Mouse (Mus musculus) heart, embryonic 12.5 days (tissue): ENCODE results near the gene Ppp4r3b. TPM values are rescaled to one million over a fixed set of nuclear protein-coding genes. Genes with fewer than 3 reads are reported as not detected.

Experiments
- ATAC-seq: fragments of 200-750 bp; cut with Nextera tagmentation; 2 replicates; pipeline ENCODE4 v1.8.0; 2017; ENCODE audit warnings: moderate TSS enrichment, moderate library complexity; ENCODE audit not compliant: insufficient number of reproducible peaks, low FRiP score
- H3K27ac ChIP-seq: fragments of 300-500 bp; sonication (generic); 2 replicates; pipeline ENCODE4 v1.5.1; 2016; ENCODE audit warnings: mild to moderate bottlenecking, moderate library complexity; ENCODE audit not compliant: poor library complexity, severe bottlenecking
- H3K27me3 ChIP-seq: fragments of 300-500 bp; sonication (generic); replicated peaks from 2 replicates; pipeline ENCODE4 v1.6.1; 2016; ENCODE audit warnings: mild to moderate bottlenecking, moderate library complexity
- H3K36me3 ChIP-seq: fragments of 300-500 bp; sonication (generic); 2 replicates; pipeline ENCODE4 v1.6.1; 2016; ENCODE audit warnings: mild to moderate bottlenecking, moderate library complexity
- H3K4me1 ChIP-seq: fragments of 300-500 bp; sonication (generic); replicated peaks from 2 replicates; pipeline ENCODE4 v1.6.1; 2016; ENCODE audit warnings: mild to moderate bottlenecking
- H3K4me2 ChIP-seq: fragments of 300-500 bp; sonication (generic); 2 replicates; pipeline ENCODE4 v1.6.1; 2016; ENCODE audit warnings: mild to moderate bottlenecking, moderate library complexity
- H3K4me3 ChIP-seq: fragments of 300-500 bp; sonication (generic); 2 replicates; pipeline ENCODE4 v1.5.1; 2016; ENCODE audit warnings: mild to moderate bottlenecking
- H3K9ac ChIP-seq: fragments of 300-500 bp; sonication (generic); 2 replicates; pipeline ENCODE4 v1.6.1; 2016; ENCODE audit warnings: mild to moderate bottlenecking, moderate library complexity
- H3K9me3 ChIP-seq: fragments of 300-500 bp; sonication (generic); replicated peaks from 2 replicates; pipeline ENCODE4 v1.6.1; 2016; ENCODE audit warnings: mild to moderate bottlenecking, moderate library complexity
- WGBS: fragments of 180-500 bp; shearing (Covaris S2); methylation state at CpG from one replicate; pipeline ENCODE4 v1.1.7; 2016; 5-methylcytosine and 5-hydroxymethylcytosine counted together
- polyA plus RNA-seq: library from polyadenylated mRNA; unstranded; fragments of >200 nt; fragmentation: Nextera tagmentation; extraction: Ambion mirVana; gene quantifications from 2 replicates; pipeline ENCODE4 v1.2.1, GENCODE M21; 2016

Ppp4r3b gene
- polyA plus RNA-seq, 1 experiment from 2014 or later = 49.1 TPM

DNA sequence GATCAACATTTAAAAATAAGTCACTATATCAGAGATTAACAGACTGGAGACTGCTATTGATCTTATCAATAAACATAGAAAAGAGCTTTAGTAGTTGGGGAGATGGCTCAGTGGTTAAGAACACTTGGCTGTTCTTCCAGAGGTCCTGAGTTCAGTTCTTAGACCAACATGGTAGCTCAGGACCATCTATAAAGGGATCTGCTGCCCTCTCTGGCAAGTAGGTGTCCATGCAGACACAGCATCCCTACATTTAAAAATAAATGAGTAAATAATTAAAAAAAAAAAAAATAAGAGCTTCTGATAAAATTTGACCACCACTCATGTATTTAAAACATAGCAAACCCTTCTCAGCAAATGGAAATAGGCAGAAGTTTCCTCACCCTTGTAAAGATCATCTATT lies 65.4 kb downstream of the Ppp4r3b start:
- Histone ChIP-seq H3K27me3 (no peaks in the 10 kb centered on the region), H3K27ac (no peak overlapping the region), H3K4me3 (no peak overlapping the region), H3K9me3 (no peaks in the 10 kb centered on the region), H3K4me1 (peaks cover 6% of the 10 kb centered on the region), H3K9ac (no peak overlapping the region), H3K4me2 (no peak overlapping the region), H3K36me3 (peaks cover 19% of the 10 kb centered on the region)
- ATAC-seq = no peak

DNA sequence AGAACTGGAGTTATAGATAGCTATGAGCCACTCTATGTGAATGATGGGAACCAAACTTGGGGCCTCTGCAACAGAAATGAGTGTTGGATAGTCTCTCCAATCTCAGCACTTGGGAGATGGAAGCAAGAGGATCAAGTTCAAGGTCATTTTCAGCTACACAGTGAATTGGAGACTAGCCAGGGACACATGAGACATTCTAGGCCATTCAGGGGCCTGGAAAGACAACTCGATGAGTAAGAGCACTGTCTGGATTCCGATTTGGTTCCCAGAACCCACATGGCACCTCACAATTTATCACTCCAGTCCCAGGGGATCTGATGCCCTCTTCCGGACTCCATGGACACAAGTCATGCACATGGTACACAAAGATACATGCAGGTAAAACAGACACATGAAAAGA lies 65.9 kb downstream of the Ppp4r3b start:
- Histone ChIP-seq H3K36me3 (peaks cover 20% of the 10 kb centered on the region), H3K4me3 (no peak overlapping the region), H3K9ac (no peak overlapping the region), H3K9me3 (no peaks in the 10 kb centered on the region), H3K27ac (no peak overlapping the region), H3K4me2 (no peak overlapping the region), H3K27me3 (no peaks in the 10 kb centered on the region), H3K4me1 (peaks cover 1% of the 10 kb centered on the region)
- ATAC-seq = no peak
- 75% methylated on average over 3 of the region's 3 CpGs for WGBS

DNA sequence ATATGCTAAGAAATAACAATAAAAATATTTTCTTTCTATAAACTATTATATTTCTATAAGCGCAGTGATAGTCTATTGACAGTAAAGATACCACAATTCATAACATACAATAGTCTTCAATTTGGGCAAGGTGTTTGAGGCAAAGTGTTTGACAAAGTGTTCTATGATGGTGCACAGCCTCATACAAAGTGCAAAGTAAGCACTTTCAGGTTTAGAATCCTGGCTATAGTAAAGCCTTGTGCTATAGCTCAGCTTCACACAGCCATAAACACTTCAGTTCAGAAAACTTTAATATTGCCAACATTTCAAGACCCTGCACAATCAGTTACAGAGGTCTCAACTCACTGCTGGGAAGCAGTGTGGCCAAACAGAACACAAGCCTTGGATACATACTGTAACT lies 66.7 kb downstream of the Ppp4r3b start:
- no peak overlapping the region for H3K9ac ChIP-seq
- H3K4me3 ChIP-seq = no peak overlapping the region
- no peaks in the 10 kb centered on the region for H3K4me1 ChIP-seq
- H3K36me3 ChIP-seq = peaks cover 19% of the 10 kb centered on the region
- WGBS = 96% methylated on average over 1 of the region's 1 CpGs
- H3K4me2 ChIP-seq = no peak overlapping the region
- no peaks in the 10 kb centered on the region for H3K9me3 ChIP-seq
- no peak for ATAC-seq
- H3K27me3 ChIP-seq = no peaks in the 10 kb centered on the region
- H3K27ac ChIP-seq = no peak overlapping the region

- Histone ChIP-seq H3K4me1 (peaks cover 8% of the 10 kb centered on the region; the same call in 1 of the 2 replicates), H3K9me3 (no peaks in the 10 kb centered on the region), H3K4me3 (no peak overlapping the region), H3K27ac (no peak overlapping the region), H3K27me3 (no peaks in the 10 kb centered on the region), H3K9ac (no peak overlapping the region), H3K36me3 (peaks cover 21% of the 10 kb centered on the region), H3K4me2 (no peak overlapping the region)
- 74% methylated on average over 4 of the region's 4 CpGs for WGBS
- ATAC-seq = no peak
These were observed 69.3 kb downstream of the Ppp4r3b start for GRCm38 (mm10) chr11:29241961-29242360.

DNA sequence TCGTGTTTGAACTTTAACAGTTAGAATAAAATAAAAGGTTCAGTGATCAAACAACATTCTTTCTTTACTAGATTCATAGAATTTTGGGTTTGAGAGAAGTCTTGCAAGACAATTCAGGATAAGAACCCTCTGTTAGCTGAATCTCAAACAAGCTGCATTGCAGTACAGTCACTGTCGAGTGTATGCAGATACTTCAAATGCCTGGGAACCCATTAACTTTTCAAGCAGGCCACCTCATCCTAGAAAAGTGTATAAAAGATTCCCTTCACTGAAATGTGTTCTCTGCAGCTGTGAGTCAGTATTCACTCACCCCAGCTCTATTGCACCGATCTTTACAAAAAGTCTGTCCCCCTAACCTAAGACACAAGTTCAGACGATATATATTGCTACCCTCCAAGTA lies 73.3 kb downstream of the Ppp4r3b start:
- peaks cover 21% of the 10 kb centered on the region for H3K36me3 ChIP-seq
- 65% methylated on average over 4 of the region's 4 CpGs for WGBS

GRCm38 (mm10) chr11:29246883-29247650 lies 74.4 kb downstream of the Ppp4r3b start, which contains the start of gene Cfap36:
Gene Cfap36, minus strand, starts transcription at chr11:29247409.
- peak within 1 kb of the TSS; percentile 83 for H3K9ac ChIP-seq
- ATAC-seq = peak; percentile 100
- H3K4me2 ChIP-seq = peak within 1 kb of the TSS; percentile 95
- H3K9me3 ChIP-seq = no peaks in the 10 kb centered on the region
- WGBS = under 1% methylated on average over 53 of the region's 53 CpGs
- no peaks in the 10 kb centered on the region for H3K27me3 ChIP-seq
- H3K4me1 ChIP-seq = peaks cover 8% of the 10 kb centered on the region; the same call in 1 of the 2 replicates
- peaks cover 12% of the 10 kb centered on the region for H3K36me3 ChIP-seq
- peak within 1 kb of the TSS; percentile 99 for H3K4me3 ChIP-seq
- peak within 1 kb of the TSS; percentile 61; the same call in 1 of the 2 replicates for H3K27ac ChIP-seq

More for the DNA sequence above, 73.3 kb downstream of the Ppp4r3b start:
- H3K27me3 ChIP-seq = no peaks in the 10 kb centered on the region
- no peak overlapping the region for H3K27ac ChIP-seq
- H3K4me1 ChIP-seq = peaks cover 8% of the 10 kb centered on the region; the same call in 1 of the 2 replicates
- peak overlapping the region; percentile 99 for H3K4me3 ChIP-seq
- no peaks in the 10 kb centered on the region for H3K9me3 ChIP-seq
- peak overlapping the region; percentile 61; the same call in 1 of the 2 replicates for H3K9ac ChIP-seq
- ATAC-seq = no peak
- peak overlapping the region; percentile 95 for H3K4me2 ChIP-seq

- H3K36me3 ChIP-seq = peaks cover 7% of the 10 kb centered on the region
- peaks cover 8% of the 10 kb centered on the region; the same call in 1 of the 2 replicates for H3K4me1 ChIP-seq
- no peak for ATAC-seq
- no peak overlapping the region for H3K27ac ChIP-seq
- H3K4me2 ChIP-seq = peak overlapping the region; percentile 58; the same call in 1 of the 2 replicates
- no peaks in the 10 kb centered on the region for H3K27me3 ChIP-seq
- no peak overlapping the region for H3K9ac ChIP-seq
- no peaks in the 10 kb centered on the region for H3K9me3 ChIP-seq
- 88% methylated on average over 1 of the region's 1 CpGs for WGBS
- peak overlapping the region; percentile 99 for H3K4me3 ChIP-seq
These were observed 75.0 kb downstream of the Ppp4r3b start for GRCm38 (mm10) chr11:29247725-29248124.

- H3K4me2 ChIP-seq = no peak overlapping the region
- no peaks in the 10 kb centered on the region for H3K27me3 ChIP-seq
- H3K27ac ChIP-seq = no peak overlapping the region
- H3K4me3 ChIP-seq = no peak overlapping the region
- H3K9me3 ChIP-seq = no peaks in the 10 kb centered on the region
- WGBS = 96% methylated on average over 5 of the region's 5 CpGs
- no peak overlapping the region for H3K9ac ChIP-seq
- no peak for ATAC-seq
- H3K36me3 ChIP-seq = peaks cover 4% of the 10 kb centered on the region; the same call in 1 of the 2 replicates
- H3K4me1 ChIP-seq = peaks cover 8% of the 10 kb centered on the region; the same call in 1 of the 2 replicates
These were observed 75.7 kb downstream of the Ppp4r3b start for GRCm38 (mm10) chr11:29248386-29248785.

GRCm38 (mm10) chr11:29254643-29255042 lies 82.0 kb downstream of the Ppp4r3b start:
- Histone ChIP-seq H3K36me3 (no peaks in the 10 kb centered on the region), H3K27ac (no peak overlapping the region), H3K9me3 (no peaks in the 10 kb centered on the region), H3K4me2 (no peak overlapping the region), H3K27me3 (no peaks in the 10 kb centered on the region), H3K9ac (no peak overlapping the region), H3K4me1 (no peaks in the 10 kb centered on the region), H3K4me3 (no peak overlapping the region)
- ATAC-seq = no peak
- WGBS = 71% methylated on average over 1 of the region's 1 CpGs

DNA sequence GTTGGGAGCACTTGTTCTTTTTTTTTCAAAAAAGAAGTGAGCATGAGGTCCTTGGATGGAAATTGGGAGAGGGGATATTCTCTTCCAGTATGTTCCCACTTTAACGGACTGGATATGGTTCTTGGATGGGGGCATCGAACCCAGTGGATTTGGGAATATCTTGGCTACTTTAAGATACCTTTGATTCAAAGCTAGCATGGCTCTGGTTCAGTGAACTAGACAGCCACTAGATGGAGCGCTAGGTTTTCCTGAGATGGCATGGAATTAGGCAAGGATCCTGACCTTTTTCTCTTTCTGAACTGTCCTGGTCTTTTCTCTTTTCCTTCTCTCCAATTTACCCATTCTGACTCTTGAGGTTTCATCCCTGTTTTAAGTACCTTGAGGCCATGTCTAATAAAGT lies 95.1 kb downstream of the Ppp4r3b start:
- H3K9me3 ChIP-seq = 0 out of 2 replicates have a peak, but pooled peaks cover 3% of the 10 kb centered on the region
- no peak overlapping the region for H3K4me3 ChIP-seq
- no peaks in the 10 kb centered on the region for H3K4me1 ChIP-seq
- no peak overlapping the region for H3K4me2 ChIP-seq
- 21% methylated on average over 3 of the region's 3 CpGs for WGBS
- no peak for ATAC-seq
- H3K27me3 ChIP-seq = no peaks in the 10 kb centered on the region
- no peak overlapping the region for H3K27ac ChIP-seq
- H3K36me3 ChIP-seq = no peaks in the 10 kb centered on the region
- H3K9ac ChIP-seq = no peak overlapping the region
